Mouse (Mus musculus): ENCODE measurements around the gene Il22ra2. TPM values are rescaled to one million over a fixed set of nuclear protein-coding genes. Genes with fewer than 3 reads are reported as not detected.

Gene Il22ra2
- not detected for total RNA-seq (2021)
- long read RNA-seq, experiment 1: 0 reads
- long read RNA-seq, experiment 2: 0 reads

DNA sequence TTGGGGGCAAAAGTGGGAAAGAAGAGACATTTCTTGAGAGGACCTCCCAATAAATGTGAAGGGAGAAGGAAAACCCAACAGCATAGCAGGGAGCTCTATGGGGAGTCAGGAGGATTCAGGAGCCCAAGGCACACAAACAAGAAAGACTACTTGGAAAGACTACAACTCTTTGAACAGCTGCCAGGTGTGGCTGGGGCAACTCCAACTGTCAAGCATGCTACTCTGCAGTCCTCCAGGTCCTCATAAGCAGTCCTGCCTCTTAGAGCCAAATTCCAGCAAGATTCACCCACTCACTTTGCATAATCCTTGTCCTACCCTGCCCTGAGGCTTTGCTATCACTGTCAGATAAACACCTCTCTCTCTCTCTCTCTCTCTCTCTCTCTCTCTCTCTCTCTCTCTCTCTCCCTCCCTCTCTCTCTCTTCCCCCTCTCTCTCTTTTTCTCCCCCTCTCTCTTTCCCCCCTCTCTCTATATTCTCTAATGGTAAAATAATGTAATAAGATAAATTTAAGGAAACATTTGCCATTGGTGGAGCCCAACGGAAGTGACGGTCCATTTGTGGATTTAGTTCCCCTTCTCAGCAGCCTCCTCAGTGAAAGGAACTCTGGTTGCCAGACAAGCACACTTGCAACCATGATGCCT lies at the start of gene Il22ra2:
Gene Il22ra2 (plus strand): TSS at position 591 of the 641 bp plus-strand sequence.
- DNase-seq (ENCODE audit: low spot score in 2 of 2): no peak

DNA sequence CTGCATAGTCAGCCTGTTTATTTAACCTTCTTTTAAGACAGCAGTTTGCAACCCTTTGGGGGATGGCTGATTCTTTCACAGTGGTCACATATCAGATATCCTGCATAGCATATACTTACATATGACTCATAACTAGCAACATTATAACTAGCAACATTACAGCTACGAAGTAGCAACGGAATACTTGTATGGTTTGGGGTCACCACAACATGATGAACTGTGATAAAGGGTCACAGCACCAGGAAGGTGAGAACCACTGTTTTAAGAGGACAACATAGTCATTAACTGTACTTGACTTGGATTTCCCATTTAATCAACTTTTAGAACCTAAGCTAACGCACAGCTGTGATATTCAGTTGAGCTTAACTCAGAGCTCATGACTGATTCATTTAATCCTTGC lies 44.2 kb upstream of the Il22ra2 start:
- no peak for DNase-seq (ENCODE audit: low spot score in 2 of 2)

GRCm38 (mm10) chr10:19578001-19578400 lies 43.8 kb upstream of the Il22ra2 start:
- no peak for DNase-seq (ENCODE audit: low spot score in 2 of 2)

GRCm38 (mm10) chr10:19578409-19578986 lies 43.3 kb upstream of the Il22ra2 start:
- DNase-seq (ENCODE audit: low spot score in 2 of 2): no peak

DNA sequence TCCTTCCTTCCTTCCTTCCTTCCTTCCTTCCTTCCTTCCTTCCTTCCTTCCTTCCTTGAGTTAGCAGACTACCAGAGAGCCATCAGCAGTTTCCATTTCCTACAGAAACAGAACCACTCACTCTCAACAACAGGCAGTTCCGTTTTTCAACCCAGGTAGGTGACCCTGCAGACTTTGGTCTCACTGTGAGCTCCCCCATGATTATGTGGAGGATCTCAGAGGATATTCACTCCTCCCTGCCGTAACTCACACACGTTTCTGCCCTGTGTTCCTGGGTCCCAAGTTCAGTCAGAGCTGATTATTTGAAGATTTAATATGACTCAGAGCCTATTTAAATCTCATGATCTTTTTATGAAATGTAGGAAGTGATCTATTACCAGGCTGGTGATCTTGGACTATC lies 41.1 kb upstream of the Il22ra2 start:
- DNase-seq (ENCODE audit: low spot score in 2 of 2): no peak

- no peak for DNase-seq (ENCODE audit: low spot score in 2 of 2)
Observed at GRCm38 (mm10) chr10:19581844-19582582, 39.8 kb upstream of the Il22ra2 start.

- no peak for DNase-seq (ENCODE audit: low spot score in 2 of 2)
Observed at GRCm38 (mm10) chr10:19582806-19583430, 38.9 kb upstream of the Il22ra2 start.

DNA sequence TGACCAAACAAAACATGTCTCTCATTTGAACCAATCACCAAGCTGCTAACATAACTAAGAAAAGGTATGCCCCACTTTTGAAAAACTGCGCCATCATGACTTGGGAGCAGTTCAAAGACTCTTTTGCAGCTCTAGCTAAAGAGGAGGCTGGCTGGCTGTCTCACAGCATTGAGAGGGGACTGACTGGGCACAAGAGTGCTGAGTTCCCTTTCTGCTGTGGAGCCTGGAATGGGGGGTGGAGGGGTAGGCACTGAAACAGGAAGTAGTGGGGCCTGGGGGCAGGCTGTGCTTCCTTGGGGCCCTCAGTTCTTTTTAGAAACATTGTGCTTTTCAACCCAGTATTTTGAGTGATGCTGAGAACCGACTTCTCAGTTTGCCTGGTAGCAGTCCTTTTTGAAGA lies 37.7 kb upstream of the Il22ra2 start:
- DNase-seq (ENCODE audit: low spot score in 2 of 2): peak in 1 of 2 experiments; percentile 50

GRCm38 (mm10) chr10:19584846-19585245 lies 37.0 kb upstream of the Il22ra2 start:
- no peak for DNase-seq (ENCODE audit: low spot score in 2 of 2)

- no peak for DNase-seq (ENCODE audit: low spot score in 2 of 2)
Observed at GRCm38 (mm10) chr10:19585860-19586259, 35.9 kb upstream of the Il22ra2 start.

DNA sequence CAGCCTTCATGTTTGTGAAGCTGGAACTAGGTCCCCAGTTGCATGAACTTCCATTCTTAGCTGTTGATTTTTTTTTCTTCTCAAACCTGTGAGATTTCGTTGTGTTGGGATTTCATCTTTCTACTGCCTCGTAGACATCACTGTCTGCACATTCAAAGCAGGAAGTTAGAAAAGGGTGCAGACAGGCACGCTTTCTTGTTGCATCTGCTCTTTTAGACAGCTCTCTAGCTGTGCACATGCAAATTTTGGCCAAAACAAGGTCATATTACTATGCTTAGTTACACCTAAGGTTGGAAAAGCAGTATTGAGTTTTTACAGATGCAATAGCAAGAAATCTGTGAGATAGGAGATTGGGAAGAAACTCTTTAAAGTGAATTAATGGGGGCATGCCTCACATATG lies 34.5 kb upstream of the Il22ra2 start:
- no peak for DNase-seq (ENCODE audit: low spot score in 2 of 2)

DNA sequence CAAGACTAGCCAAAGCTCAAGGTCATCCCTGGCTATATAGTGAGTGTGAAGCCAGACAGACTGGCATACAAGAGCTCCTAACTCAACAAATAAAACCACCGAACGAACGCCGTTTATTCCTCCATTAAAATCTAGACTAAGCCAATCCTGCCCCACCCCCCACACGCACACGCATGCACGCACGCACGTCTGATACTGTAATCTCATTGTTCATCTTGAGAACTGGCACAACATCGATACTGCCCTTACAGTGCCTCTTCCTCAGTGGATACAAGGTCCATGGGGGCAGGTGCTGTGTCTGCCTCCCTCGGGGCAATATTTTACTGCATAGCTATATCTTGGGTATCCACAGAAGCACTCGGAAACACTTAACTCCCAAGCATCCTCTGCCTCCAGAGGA lies 32.2 kb upstream of the Il22ra2 start:
- no peak for DNase-seq (ENCODE audit: low spot score in 2 of 2)

- no peak for DNase-seq (ENCODE audit: low spot score in 2 of 2)
Observed at GRCm38 (mm10) chr10:19591286-19591640, 30.5 kb upstream of the Il22ra2 start.

- DNase-seq (ENCODE audit: low spot score in 2 of 2): peak; percentile 91 to 96
Observed at GRCm38 (mm10) chr10:19591641-19592441, 30.0 kb upstream of the Il22ra2 start, which contains the start of gene Ifngr1. Gene Ifngr1, plus strand, starts transcription at chr10:19591949.

- DNase-seq (ENCODE audit: low spot score in 2 of 2): no peak
Observed at GRCm38 (mm10) chr10:19592556-19592955, 29.2 kb upstream of the Il22ra2 start.

GRCm38 (mm10) chr10:19593296-19593695 lies 28.5 kb upstream of the Il22ra2 start:
- no peak for DNase-seq (ENCODE audit: low spot score in 2 of 2)

DNA sequence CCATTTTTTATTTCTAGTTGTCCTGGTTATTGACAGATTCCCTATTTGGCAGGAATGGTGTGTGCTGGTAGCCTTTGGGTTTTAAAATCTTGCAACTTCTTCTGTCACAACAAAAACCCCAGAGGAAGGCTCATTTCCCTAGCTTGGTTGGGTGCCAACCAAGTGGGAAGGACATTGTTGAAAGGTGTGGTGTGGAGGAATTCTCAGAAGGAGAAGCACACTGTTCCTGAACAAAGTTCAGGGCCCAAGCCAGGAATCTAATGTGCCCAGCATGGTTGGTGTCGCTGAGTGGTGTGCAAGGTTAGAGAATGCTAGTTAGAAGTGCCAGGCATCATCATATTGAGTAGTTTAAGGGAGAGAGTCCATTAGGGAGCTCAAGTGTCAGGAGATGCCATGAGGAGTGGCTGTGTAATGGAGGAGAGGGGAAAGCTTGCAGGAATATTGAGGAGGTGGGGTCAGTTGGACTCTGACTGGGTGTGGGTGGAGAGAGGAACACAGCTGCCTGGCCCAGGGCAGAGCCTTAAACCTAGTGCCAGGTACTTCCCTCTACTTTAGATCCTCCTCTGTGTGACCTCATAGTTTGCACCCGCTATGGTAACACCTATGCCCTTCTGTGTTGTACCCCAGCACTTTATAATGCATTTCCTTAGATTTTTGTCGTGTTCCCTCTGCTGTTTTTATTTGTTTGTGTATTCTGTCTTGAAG lies 27.4 kb upstream of the Il22ra2 start:
- DNase-seq (ENCODE audit: low spot score in 2 of 2): no peak

GRCm38 (mm10) chr10:19596866-19597265 lies 24.9 kb upstream of the Il22ra2 start:
- no peak for DNase-seq (ENCODE audit: low spot score in 2 of 2)

DNA sequence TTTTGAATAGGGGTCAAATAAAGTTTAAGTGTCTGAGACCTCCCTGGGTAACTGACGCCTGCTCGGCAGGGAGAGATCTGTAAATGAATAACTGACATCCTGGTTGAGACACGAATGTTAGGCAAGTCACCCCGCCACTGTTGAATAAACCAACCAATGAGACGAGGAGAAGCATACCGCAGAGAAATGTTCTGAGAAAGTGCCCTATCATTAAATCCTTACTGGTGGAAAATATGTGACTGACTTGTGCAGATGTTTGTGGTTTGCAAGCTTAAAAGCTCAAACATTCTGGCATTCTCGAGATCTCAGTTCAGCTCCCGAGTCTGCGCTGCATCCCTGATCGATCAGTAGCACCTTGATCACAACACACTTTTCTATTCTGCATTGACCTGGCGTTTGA lies 23.7 kb upstream of the Il22ra2 start:
- no peak for DNase-seq (ENCODE audit: low spot score in 2 of 2)

- DNase-seq (ENCODE audit: low spot score in 2 of 2): no peak
Observed at GRCm38 (mm10) chr10:19599331-19600092, 22.3 kb upstream of the Il22ra2 start.
